Mouse (Mus musculus): Measurements from ENCODE around the gene F11. TPM values are rescaled to one million over a fixed set of nuclear protein-coding genes. Genes with fewer than 3 reads are reported as not detected.

F11 gene
- polyA plus RNA-seq (2014; fragmentation: Nextera tagmentation; extraction: Ambion mirVana), result not detected in 2 replicates

DNA sequence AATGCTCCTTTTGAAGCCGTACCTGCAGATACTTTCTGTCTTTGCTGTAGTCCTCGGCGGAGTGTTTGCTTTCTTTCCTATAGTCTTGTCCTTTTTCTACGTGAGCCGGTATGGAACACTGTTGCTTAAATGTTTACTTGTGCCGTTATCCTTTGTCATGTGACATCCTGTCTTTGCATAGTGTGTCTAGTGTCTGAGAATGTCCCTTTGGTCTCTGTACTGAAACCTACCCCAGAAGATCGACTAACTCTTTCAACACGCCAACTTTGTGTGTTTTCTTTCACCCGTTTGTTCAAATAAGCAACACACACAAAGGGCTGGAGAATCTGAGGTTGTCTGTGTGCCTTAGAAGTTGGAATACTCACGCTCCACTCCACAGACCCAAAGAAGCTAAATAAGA is at the start of gene F11:
Gene F11 (minus strand): TSS at position 112 of the 400 bp plus-strand sequence.
- no peaks in the 10 kb centered on the region for H3K27me3 ChIP-seq (ENCODE audit: control insufficient read depth, insufficient read depth, low read length)
- no peaks in the 10 kb centered on the region for H3K4me1 ChIP-seq (replicated peaks; ENCODE audit: control insufficient read depth, insufficient read depth, low read length)
- H3K27ac ChIP-seq (ENCODE audit: low read depth, low read length), result no peak within 1 kb of the TSS
- H3K9ac ChIP-seq (ENCODE audit: low read depth, low read length), result no peak within 1 kb of the TSS
- no peak for ATAC-seq (ENCODE audit: low FRiP score)
- H3K4me2 ChIP-seq (replicated peaks; ENCODE audit: low read depth, low read length), result no peak within 1 kb of the TSS
- no peaks in the 10 kb centered on the region for H3K9me3 ChIP-seq (ENCODE audit: control insufficient read depth, low read length)
- WGBS, result 80% methylated on average over 10 of the region's 10 CpGs
- no peaks in the 10 kb centered on the region for H3K36me3 ChIP-seq (ENCODE audit: control insufficient read depth, insufficient read depth, low read length)
- no peak for DNase-seq (ENCODE audit: low spot score)
- H3K4me3 ChIP-seq (ENCODE audit: low read depth, low read length), result no peak within 1 kb of the TSS

DNA sequence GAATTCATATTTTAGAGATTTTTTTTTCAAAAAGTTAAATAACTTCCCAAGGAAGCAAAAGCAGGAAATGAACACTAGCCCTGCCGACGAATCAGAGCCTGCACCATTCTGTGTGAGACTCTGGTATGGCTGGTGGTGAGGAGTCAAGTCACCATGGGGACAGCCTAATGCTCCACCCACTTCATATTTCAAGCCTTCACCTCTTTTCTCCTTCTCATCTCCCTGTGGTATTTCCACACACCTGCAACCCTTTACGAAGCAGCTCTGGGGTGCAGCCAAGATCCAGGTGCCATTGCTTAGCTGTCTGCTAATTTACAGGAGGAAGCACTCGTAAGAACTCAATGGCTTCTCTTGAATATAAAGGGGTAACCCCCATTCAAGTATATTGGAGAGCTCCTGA is 49.1 kb upstream of the F11 start:
- H3K36me3 ChIP-seq (ENCODE audit: control insufficient read depth, insufficient read depth, low read length), result no peaks in the 10 kb centered on the region
- no peak overlapping the region for H3K4me3 ChIP-seq (ENCODE audit: low read depth, low read length)
- H3K9me3 ChIP-seq (ENCODE audit: control insufficient read depth, low read length), result no peaks in the 10 kb centered on the region
- DNase-seq (ENCODE audit: low spot score) (no peak), ATAC-seq (ENCODE audit: low FRiP score) (no peak)
- no peak overlapping the region for H3K9ac ChIP-seq (ENCODE audit: low read depth, low read length)
- WGBS, result 90% methylated on average over 4 of the region's 4 CpGs
- no peaks in the 10 kb centered on the region for H3K27me3 ChIP-seq (ENCODE audit: control insufficient read depth, insufficient read depth, low read length)
- H3K4me2 ChIP-seq (replicated peaks; ENCODE audit: low read depth, low read length), result no peak overlapping the region
- no peaks in the 10 kb centered on the region for H3K4me1 ChIP-seq (replicated peaks; ENCODE audit: control insufficient read depth, insufficient read depth, low read length)
- no peak overlapping the region for H3K27ac ChIP-seq (ENCODE audit: low read depth, low read length)

DNA sequence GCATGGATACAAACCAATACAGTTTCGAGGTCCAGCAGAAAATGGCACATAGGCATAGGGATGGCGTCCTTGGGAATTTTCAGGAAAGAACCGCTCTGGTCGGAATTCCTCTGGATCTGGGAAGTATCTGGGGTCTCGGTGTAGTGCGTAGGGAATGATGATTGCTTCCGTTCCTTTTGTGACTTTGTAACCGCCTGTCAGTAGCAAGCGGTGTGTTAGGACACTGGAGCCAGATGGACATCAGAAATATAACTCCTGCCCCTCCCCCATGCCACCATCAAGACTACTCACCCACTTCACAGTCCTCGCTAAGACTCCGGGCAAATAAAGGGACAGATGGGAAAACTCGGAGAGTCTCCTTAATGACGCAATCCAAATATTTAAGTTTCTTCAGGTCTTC is 46.5 kb upstream of the F11 start, which contains the start of gene Gm45753:
Gene Gm45753 (minus strand): TSS at position 101 of the 400 bp plus-strand sequence.
- no peak within 1 kb of the TSS for H3K9ac ChIP-seq (ENCODE audit: low read depth, low read length)

DNA sequence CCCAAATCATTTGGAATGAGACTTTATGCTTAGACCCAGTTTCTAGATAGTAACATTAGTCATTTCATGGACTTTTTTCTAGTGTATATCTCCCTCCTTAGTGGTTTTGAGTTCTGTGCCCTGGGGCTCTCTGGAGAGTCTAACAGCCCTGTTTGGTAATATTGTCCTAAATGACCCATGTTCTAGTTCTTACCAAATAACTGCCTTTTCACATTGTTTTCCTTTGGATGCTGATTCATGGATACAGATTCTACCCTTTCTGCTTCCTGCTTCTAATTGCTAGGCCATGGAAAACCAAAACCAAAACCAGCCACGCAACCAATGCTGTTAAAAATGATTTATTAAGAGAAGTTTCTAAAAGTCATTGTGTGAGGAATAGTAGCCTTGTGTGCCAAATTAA is 43.6 kb upstream of the F11 start:
- WGBS, result 86% methylated on average over 1 of the region's 1 CpGs
- Histone ChIP-seq H3K9me3 (ENCODE audit: control insufficient read depth, low read length) (no peaks in the 10 kb centered on the region), H3K4me3 (ENCODE audit: low read depth, low read length) (no peak overlapping the region), H3K9ac (ENCODE audit: low read depth, low read length) (no peak overlapping the region), H3K27me3 (ENCODE audit: control insufficient read depth, insufficient read depth, low read length) (no peaks in the 10 kb centered on the region), H3K27ac (ENCODE audit: low read depth, low read length) (no peak overlapping the region), H3K36me3 (ENCODE audit: control insufficient read depth, insufficient read depth, low read length) (no peaks in the 10 kb centered on the region), H3K4me1 (replicated peaks; ENCODE audit: control insufficient read depth, insufficient read depth, low read length) (no peaks in the 10 kb centered on the region), H3K4me2 (replicated peaks; ENCODE audit: low read depth, low read length) (no peak overlapping the region)
- DNase-seq (ENCODE audit: low spot score) (no peak), ATAC-seq (ENCODE audit: low FRiP score) (no peak)

More for the DNA sequence above, 46.5 kb upstream of the F11 start, which contains the start of gene Gm45753:
- ATAC-seq (ENCODE audit: low FRiP score), result no peak
- Histone ChIP-seq H3K27ac (ENCODE audit: low read depth, low read length) (no peak within 1 kb of the TSS), H3K4me3 (ENCODE audit: low read depth, low read length) (no peak within 1 kb of the TSS), H3K4me1 (replicated peaks; ENCODE audit: control insufficient read depth, insufficient read depth, low read length) (no peaks in the 10 kb centered on the region), H3K9me3 (ENCODE audit: control insufficient read depth, low read length) (no peaks in the 10 kb centered on the region), H3K27me3 (ENCODE audit: control insufficient read depth, insufficient read depth, low read length) (no peaks in the 10 kb centered on the region), H3K4me2 (replicated peaks; ENCODE audit: low read depth, low read length) (no peak within 1 kb of the TSS), H3K36me3 (ENCODE audit: control insufficient read depth, insufficient read depth, low read length) (no peaks in the 10 kb centered on the region)
- WGBS, result 92% methylated on average over 13 of the region's 13 CpGs
- DNase-seq (ENCODE audit: low spot score), result no peak

DNA sequence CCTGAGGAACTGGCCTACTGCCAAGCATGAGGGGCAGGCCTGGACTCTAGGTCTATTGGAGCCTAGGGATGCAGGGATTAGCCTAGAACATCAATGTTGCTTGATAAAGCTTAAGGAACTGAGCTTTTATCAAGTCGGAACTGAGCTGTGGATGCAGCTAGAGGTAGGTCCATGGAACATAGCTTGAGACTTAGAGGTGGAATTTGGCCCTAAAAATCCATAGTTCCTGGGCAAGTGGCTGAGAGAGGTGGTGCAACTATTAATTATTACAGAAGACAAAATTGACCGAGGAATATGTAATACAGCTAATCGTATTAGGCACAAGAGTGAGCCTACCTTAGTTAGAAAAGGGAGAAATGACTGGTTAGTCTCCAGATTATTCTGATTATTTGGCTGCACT is 42.5 kb upstream of the F11 start:
- 92% methylated on average over 3 of the region's 3 CpGs for WGBS
- H3K4me3 ChIP-seq (ENCODE audit: low read depth, low read length), result no peak overlapping the region
- ATAC-seq (ENCODE audit: low FRiP score) (no peak), DNase-seq (ENCODE audit: low spot score) (no peak)
- no peak overlapping the region for H3K4me2 ChIP-seq (replicated peaks; ENCODE audit: low read depth, low read length)
- H3K27ac ChIP-seq (ENCODE audit: low read depth, low read length), result no peak overlapping the region
- no peaks in the 10 kb centered on the region for H3K27me3 ChIP-seq (ENCODE audit: control insufficient read depth, insufficient read depth, low read length)
- no peaks in the 10 kb centered on the region for H3K36me3 ChIP-seq (ENCODE audit: control insufficient read depth, insufficient read depth, low read length)
- H3K9me3 ChIP-seq (ENCODE audit: control insufficient read depth, low read length), result no peaks in the 10 kb centered on the region
- H3K9ac ChIP-seq (ENCODE audit: low read depth, low read length), result no peak overlapping the region
- H3K4me1 ChIP-seq (replicated peaks; ENCODE audit: control insufficient read depth, insufficient read depth, low read length), result no peaks in the 10 kb centered on the region

DNA sequence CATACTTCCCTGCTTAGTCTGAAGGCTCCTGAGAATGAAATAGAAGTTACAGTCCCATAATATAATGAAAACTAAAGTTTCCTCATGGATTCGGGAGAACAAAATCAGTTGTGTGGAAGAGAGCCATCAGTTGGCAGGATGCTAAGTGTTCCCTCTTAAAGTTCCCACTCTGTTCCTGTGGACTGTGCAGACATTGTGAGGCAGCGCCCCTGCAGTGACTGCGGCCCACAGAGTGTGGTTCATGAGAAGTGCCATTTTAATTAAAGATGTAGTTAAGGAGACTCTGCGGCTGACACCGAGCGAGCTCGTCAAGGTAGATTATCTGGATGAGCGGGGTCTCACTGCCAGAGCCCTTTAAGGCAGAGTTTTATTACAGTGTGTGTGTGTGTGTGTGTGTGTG is 40.6 kb upstream of the F11 start:
- Histone ChIP-seq H3K4me2 (replicated peaks; ENCODE audit: low read depth, low read length) (no peak overlapping the region), H3K9me3 (ENCODE audit: control insufficient read depth, low read length) (no peaks in the 10 kb centered on the region), H3K4me3 (ENCODE audit: low read depth, low read length) (no peak overlapping the region), H3K27ac (ENCODE audit: low read depth, low read length) (no peak overlapping the region), H3K36me3 (ENCODE audit: control insufficient read depth, insufficient read depth, low read length) (no peaks in the 10 kb centered on the region), H3K9ac (ENCODE audit: low read depth, low read length) (no peak overlapping the region), H3K27me3 (ENCODE audit: control insufficient read depth, insufficient read depth, low read length) (no peaks in the 10 kb centered on the region), H3K4me1 (replicated peaks; ENCODE audit: control insufficient read depth, insufficient read depth, low read length) (no peaks in the 10 kb centered on the region)
- ATAC-seq (ENCODE audit: low FRiP score), result no peak
- 78% methylated on average over 8 of the region's 8 CpGs for WGBS
- DNase-seq (ENCODE audit: low spot score), result no peak

DNA sequence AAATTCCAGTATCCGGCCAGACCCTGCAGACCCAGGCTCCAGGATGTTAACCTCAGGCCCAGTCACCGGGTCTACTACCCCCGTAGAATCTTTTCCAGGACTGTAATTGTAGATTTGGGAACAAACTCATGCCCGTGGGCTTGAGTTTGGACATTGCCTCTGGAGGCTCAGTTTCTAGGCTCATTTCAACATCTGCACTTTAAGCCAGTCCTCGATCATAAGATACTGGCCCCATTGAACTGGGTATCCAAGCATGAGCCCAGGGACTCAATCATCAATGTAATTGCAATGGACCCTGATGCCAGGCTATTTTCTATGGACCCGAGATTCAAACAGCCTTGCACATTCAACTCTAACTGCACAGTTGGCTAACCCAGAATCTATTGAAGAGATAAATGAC is 33.4 kb upstream of the F11 start:
- H3K9me3 ChIP-seq (ENCODE audit: control insufficient read depth, low read length), result no peaks in the 10 kb centered on the region
- WGBS, result 89% methylated on average over 6 of the region's 6 CpGs
- ATAC-seq (ENCODE audit: low FRiP score), result no peak
- H3K27ac ChIP-seq (ENCODE audit: low read depth, low read length), result no peak overlapping the region
- no peak overlapping the region for H3K4me3 ChIP-seq (ENCODE audit: low read depth, low read length)
- H3K4me1 ChIP-seq (replicated peaks; ENCODE audit: control insufficient read depth, insufficient read depth, low read length), result no peaks in the 10 kb centered on the region
- H3K27me3 ChIP-seq (ENCODE audit: control insufficient read depth, insufficient read depth, low read length), result no peaks in the 10 kb centered on the region
- H3K36me3 ChIP-seq (ENCODE audit: control insufficient read depth, insufficient read depth, low read length), result no peaks in the 10 kb centered on the region
- H3K4me2 ChIP-seq (replicated peaks; ENCODE audit: low read depth, low read length), result no peak overlapping the region
- DNase-seq (ENCODE audit: low spot score), result no peak
- no peak overlapping the region for H3K9ac ChIP-seq (ENCODE audit: low read depth, low read length)

DNA sequence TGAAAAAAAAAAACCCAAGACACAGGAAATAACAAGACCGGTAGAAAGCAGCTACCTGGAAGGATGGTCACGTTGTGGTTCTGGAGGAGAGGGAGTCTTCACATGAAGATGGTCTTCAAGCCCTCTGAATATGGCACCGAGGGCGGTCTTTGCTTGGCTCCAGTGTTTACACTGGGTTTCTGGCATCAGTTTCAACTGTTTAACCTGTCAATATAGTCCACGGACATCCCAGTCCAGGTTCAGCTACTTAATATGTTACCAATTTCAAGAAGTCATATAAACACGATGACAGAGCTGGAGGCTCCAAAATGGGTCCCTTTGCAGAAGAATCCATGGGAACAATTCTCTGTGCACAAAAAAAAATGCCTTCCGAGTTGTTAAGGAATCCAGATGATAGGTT is 32.9 kb upstream of the F11 start, which contains the start of gene Klkb1:
Gene Klkb1 (minus strand): TSS at position 173 of the 400 bp plus-strand sequence.
- Histone ChIP-seq H3K4me2 (replicated peaks; ENCODE audit: low read depth, low read length) (no peak within 1 kb of the TSS), H3K9ac (ENCODE audit: low read depth, low read length) (no peak within 1 kb of the TSS), H3K27me3 (ENCODE audit: control insufficient read depth, insufficient read depth, low read length) (no peaks in the 10 kb centered on the region), H3K4me1 (replicated peaks; ENCODE audit: control insufficient read depth, insufficient read depth, low read length) (no peaks in the 10 kb centered on the region), H3K9me3 (ENCODE audit: control insufficient read depth, low read length) (no peaks in the 10 kb centered on the region), H3K27ac (ENCODE audit: low read depth, low read length) (no peak within 1 kb of the TSS), H3K4me3 (ENCODE audit: low read depth, low read length) (no peak within 1 kb of the TSS), H3K36me3 (ENCODE audit: control insufficient read depth, insufficient read depth, low read length) (no peaks in the 10 kb centered on the region)
- WGBS, result 90% methylated on average over 7 of the region's 7 CpGs
- no peak for ATAC-seq (ENCODE audit: low FRiP score)
- DNase-seq (ENCODE audit: low spot score), result no peak

DNA sequence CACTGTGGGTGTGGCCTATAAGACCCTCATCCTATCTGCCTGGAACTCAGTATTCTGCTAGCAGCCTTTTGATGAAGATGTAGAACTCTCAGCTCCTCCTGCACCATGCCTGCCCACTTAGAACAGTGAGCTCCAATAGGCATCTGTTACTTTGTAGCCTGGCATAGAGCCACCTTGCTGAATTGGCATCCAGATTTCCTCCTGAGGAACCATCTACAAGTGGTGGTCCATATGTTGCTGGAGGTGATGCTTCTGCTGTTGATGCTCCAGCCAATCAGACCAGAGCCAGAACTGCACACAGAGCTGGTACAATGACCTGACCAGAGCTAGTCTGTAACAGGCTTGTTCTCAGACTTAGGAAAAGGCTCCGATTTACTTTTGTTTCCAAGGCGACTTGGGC is 30.0 kb upstream of the F11 start:
- H3K4me1 ChIP-seq (replicated peaks; ENCODE audit: control insufficient read depth, insufficient read depth, low read length), result no peaks in the 10 kb centered on the region
- H3K4me3 ChIP-seq (ENCODE audit: low read depth, low read length), result no peak overlapping the region
- H3K27ac ChIP-seq (ENCODE audit: low read depth, low read length), result no peak overlapping the region
- H3K4me2 ChIP-seq (replicated peaks; ENCODE audit: low read depth, low read length), result no peak overlapping the region
- 86% methylated on average over 2 of the region's 2 CpGs for WGBS
- H3K9me3 ChIP-seq (ENCODE audit: control insufficient read depth, low read length), result no peaks in the 10 kb centered on the region
- no peak for ATAC-seq (ENCODE audit: low FRiP score)
- no peaks in the 10 kb centered on the region for H3K36me3 ChIP-seq (ENCODE audit: control insufficient read depth, insufficient read depth, low read length)
- no peak overlapping the region for H3K9ac ChIP-seq (ENCODE audit: low read depth, low read length)
- no peak for DNase-seq (ENCODE audit: low spot score)
- no peaks in the 10 kb centered on the region for H3K27me3 ChIP-seq (ENCODE audit: control insufficient read depth, insufficient read depth, low read length)
